Mouse (Mus musculus): ENCODE measurements around the gene Prkca.

Prkca gene

DNA sequence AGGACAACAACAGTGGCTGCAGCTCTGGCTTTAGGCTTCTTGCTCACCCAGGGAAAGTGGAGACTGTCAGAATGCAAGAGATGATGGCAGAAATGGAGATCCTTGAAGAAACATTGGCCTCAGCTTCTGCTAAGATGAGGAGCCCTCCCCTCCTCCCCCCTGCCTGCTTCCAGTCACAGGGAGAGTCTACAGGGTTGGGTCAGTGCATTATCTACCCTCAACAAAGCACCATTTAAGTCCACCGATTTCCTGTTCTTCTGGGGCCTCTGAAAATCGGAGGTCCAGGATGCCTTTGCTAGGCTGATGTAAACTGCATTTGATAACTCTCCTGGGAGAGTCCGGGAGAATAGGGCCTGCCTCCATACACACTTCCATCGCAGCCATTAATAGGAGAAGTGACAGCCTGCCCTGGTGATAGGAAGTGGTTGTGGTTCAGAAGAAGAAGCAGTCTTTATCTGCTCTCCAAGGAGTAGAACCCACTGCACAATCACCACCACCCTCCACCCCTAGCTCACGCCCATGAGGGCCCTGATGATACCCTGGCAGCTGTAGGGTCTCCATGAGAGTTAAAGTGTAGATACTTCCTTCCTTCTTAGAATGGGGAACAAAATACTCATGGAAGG lies 108.5 kb downstream of the Prkca start:
- no peak for DNase-seq (ENCODE audit: low spot score)

DNA sequence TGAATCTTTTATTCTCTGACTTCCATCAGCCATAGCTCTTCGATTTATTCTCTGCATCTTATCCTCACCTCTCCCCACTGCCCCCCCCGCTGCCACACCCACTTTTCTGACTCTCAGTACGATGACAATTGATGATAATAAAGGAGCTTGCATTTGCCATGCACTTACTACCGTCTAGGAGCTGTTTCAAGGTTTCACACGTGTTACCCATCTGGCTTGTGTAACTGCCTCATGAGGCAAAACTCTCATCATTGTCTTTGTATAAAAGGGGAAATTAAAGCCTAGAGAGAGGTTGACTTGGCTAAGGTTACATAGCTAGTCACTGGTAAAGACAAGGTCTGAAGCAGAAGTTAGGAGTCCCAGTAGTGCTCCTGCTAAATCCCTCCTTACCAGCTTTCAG lies 110.7 kb downstream of the Prkca start:
- no peak for DNase-seq (ENCODE audit: low spot score)

- no peak for DNase-seq (ENCODE audit: low spot score)
Measured at GRCm38 (mm10) chr11:108230101-108230500, 113.6 kb downstream of the Prkca start.

DNA sequence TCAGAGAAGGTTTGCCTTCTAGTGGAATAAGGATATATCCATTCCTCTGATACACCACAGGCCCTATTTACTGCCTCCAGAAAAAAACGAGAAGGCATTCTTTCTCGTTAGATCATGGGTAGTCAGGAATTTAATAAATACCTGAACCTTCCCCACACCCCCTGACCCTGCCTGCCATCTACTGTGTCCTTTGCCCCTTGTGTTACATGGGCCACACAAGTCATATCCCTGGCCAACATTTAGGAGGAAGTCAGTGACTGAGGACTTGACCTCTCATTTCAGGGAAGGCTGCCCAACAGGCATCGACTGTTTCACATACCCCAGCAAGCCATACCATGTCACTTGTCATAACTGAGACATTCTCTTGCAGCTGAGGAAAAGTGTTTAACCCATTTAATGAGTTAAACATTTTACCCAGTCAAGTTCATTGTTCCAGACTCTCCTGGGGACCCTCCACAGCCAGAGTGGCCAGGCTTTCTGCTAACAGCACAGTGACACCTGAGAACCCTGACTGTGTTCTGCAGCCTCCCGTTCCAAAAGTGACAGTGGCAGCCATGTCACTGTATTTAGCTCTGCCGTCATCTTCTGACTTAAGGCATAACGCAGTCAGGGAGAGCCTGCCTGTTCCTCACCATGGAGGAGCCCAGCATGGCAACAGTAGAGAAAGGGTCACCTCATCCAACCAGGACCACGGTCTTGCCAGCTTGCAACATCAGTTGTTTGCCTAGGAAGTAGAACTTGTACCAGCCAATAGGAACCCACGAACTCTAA lies 114.4 kb downstream of the Prkca start:
- no peak for DNase-seq (ENCODE audit: low spot score)

DNA sequence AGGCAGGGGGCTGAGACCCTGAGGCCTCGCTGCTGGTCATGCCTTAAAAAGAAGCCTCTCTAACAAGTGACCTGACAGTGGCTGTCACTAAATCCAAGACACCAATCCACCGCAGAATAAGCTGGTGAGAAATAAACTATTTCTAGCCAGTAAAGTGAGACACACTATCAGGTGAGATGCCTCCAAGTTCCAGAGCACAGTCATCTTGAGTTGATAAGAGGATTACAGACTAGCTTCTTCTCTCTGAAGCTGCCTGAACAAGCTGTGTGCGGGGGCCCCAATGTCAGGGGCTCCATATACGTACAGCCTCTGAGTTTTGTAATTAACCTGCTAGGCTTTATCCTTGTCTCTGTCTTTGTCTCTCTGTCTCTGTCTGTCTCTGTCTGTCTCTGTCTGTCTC lies 115.2 kb downstream of the Prkca start:
- no peak for DNase-seq (ENCODE audit: low spot score)

DNA sequence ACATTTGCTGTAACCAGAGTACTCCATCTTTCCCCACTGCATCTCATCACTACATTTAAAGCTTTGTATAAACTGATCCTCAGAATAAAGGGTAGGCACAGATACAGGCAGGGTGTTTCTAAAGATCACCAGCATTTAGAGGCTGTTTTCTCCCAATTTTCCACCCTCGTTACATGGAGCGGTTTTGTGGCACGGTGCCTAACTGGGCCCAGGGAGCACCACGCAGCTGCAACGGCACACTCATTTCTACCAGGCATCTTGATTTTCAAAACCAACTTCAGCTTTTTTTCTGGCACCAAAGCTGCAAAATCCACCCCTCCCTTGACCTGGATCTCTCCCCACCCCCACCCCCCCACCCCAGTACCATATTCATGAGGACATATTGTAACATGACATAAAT lies 117.5 kb downstream of the Prkca start:
- no peak for DNase-seq (ENCODE audit: low spot score)

- DNase-seq (ENCODE audit: low spot score), result no peak
Measured at GRCm38 (mm10) chr11:108224233-108224973, 119.3 kb downstream of the Prkca start.

DNA sequence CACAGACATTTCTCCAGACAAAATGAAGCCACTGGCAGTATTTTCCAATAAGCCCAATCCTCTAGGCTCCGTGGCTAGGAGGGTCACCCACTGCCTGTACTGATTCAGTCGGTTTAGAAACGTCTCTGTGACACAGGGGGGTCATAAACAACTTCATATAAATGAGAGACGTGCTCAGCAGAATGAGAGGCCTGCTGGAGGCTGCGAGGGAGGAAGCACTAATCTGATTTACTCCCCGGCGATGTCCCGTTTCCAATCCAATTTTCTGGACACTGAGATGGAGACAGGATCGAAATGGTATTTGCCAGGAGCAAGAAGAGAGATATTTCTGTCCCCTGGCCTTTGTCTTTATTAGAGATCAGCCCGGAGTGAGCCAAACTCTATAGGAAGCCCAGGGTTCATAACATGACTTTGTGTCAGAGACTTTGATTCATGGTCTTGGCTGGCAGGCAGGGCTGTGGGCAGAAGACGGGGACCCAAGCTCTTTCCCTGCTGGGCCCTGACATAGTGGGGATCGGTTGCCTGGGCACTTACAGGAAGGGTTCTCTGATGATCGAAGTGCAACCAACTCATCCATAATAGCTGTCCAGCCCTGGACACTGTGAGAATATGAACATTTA lies 120.0 kb downstream of the Prkca start:
- peak; percentile 25 for DNase-seq (ENCODE audit: low spot score)

DNA sequence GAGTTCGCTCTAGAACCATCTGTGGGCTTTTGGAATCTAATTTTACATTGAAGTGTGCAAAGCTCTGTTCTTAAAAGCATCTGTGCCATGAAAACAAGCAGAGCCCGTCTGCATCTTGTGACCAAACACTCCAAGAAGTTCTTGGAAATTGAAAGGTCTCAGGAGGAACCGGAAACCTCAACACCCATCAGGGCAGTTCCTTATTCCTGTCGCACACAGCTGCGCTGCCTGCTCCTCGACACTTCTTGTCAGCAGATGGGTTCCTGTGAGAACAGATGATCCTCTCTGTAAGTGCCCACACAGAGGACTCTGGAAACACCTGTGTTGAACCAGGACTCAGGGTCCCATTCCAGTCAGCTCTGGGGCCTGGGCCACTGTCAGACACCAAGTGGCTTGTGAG lies 120.6 kb downstream of the Prkca start:
- peak; percentile 44 for DNase-seq (ENCODE audit: low spot score)

DNA sequence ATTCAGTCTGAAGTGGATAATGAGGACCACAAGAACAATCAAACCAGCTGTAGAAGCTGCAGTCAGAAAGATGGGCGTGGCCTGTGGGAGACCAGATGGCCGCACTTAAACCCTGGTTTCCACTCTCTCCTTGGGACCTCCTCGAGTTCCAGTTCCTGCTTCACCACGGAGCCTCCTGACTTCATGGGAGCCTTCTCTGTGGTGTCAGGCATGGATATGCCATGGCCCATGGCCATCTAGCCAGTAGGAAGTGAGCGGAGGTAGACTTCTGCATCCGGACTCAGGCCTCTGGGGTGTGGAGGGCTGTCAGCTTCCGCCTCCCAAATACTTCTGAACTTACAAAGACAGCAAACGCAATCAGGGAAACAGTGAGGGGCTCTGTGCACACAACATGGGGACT lies 121.1 kb downstream of the Prkca start:
- DNase-seq (ENCODE audit: low spot score), result peak; percentile 63

GRCm38 (mm10) chr11:108222026-108222425 lies 121.7 kb downstream of the Prkca start:
- no peak for DNase-seq (ENCODE audit: low spot score)

GRCm38 (mm10) chr11:108221124-108221835 lies 122.4 kb downstream of the Prkca start:
- no peak for DNase-seq (ENCODE audit: low spot score)

GRCm38 (mm10) chr11:108220605-108221004 lies 123.1 kb downstream of the Prkca start:
- DNase-seq (ENCODE audit: low spot score), result no peak

DNA sequence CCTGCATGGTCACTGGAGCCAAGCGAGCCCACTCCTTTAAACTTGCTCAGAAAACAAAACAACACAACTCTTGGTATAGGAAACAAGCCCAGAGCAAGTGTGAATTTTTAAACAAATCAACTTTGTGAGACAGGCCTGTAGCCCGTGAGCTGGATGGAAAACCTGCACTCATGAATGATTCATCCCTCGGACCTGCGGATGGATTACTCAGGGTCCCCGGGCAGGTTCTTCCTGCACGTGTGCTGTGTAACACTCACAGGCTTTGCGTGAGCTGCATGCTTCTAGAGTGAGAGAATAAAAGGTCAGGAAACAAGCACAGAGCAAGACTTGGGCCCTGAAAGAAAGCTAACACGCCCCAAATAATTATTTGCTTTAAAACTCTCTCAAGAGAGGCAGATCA lies 126.7 kb downstream of the Prkca start:
- DNase-seq (ENCODE audit: low spot score), result no peak

- DNase-seq (ENCODE audit: low spot score), result no peak
Measured at GRCm38 (mm10) chr11:108216064-108216463, 127.7 kb downstream of the Prkca start.

GRCm38 (mm10) chr11:108215466-108215865 lies 128.3 kb downstream of the Prkca start:
- DNase-seq (ENCODE audit: low spot score), result peak; percentile 32

DNA sequence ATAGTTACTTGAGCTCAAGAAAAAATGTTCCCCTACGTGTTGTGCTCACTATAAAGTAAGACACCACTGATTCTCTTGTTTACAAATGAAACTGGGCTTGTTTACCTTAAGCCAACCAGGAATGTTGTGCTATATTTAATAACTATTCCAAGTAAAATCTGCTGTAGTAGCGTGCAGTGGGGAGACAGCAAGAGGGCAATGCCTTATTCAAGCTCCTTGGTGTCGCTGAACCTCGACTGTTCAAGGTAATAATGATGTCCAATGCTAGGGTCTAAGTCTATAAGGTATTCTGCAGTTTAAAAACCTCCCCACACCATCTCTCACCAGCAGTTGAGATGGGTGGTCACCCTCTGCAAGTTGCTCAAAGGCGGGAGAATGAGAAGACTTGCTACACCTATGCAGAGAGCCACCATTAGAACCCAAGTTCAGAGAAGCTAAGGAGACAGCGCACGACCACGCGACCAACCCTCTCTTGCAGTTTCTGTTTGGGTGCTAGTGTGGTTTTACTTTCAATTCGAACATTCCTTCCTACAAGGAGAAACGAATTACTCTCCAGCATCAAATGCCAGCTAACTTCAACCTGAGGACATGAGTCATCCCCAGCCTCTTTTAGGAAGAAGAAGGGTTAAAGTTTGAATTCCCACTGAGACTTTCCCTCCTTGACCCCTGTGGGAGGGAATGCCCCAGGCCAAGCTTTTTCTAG lies 129.1 kb downstream of the Prkca start:
- DNase-seq (ENCODE audit: low spot score), result no peak

- no peak for DNase-seq (ENCODE audit: low spot score)
Measured at GRCm38 (mm10) chr11:108213783-108214182, 129.9 kb downstream of the Prkca start.

- no peak for DNase-seq (ENCODE audit: low spot score)
Measured at GRCm38 (mm10) chr11:108212638-108213037, 131.1 kb downstream of the Prkca start.

GRCm38 (mm10) chr11:108212030-108212429 lies 131.7 kb downstream of the Prkca start:
- DNase-seq (ENCODE audit: low spot score), result no peak

DNA sequence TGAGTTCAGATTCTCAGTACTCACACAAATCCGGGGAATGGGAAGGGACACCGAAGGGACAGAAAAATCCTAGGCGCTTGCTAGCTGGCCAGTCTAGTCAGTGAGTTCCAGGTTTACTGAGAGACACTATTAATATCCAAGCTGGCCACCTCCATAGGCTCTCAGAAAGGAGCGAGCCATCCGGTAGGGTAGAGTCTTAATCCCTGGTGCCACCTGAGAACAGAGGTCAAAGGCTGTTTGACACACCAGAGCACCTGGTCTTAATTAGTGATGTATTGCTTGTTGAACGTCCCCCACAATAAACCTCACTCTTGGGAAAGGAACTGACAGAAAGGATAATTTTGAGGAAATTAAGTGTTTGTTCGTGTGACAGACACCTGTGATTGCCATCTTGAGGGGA lies 133.0 kb downstream of the Prkca start:
- no peak for DNase-seq (ENCODE audit: low spot score)
